In genomic region chr15:12096447-12096846, GRCm38 (mm10) we compare ENCODE assay signal across 10 mouse cellular contexts. TPM values are rescaled to one million over a fixed set of nuclear protein-coding genes. Genes with fewer than 3 reads are reported as not detected.
DNase-seq lines count a peak whose midpoint lies in the region.
"Had no signal": no experiment of that assay in that cellular context is flagged by ENCODE, and none has a peak within 500 bp of the region (broad histone marks: within the 10 kb centered on the region; RNA-seq: fewer than 3 reads in every experiment).

No protein-coding gene starts in this region.

- H3K36me3 ChIP-seq in heart, embryonic 10.5 days = no peaks in the 10 kb centered on the region
- H3K36me3 ChIP-seq: hindbrain, embryonic 10.5 days; limb, embryonic 15.5 days had no signal

- no peaks in the 10 kb centered on the region for H3K9me3 ChIP-seq in heart, embryonic 10.5 days
- H3K9me3 ChIP-seq: limb, embryonic 15.5 days had no signal

- 76% methylated on average over 4 of the region's 4 CpGs for WGBS in heart, embryonic 10.5 days

- H3K27ac ChIP-seq in heart, embryonic 10.5 days = no peak overlapping the region
- H3K27ac ChIP-seq: hindbrain, embryonic 10.5 days; limb, embryonic 15.5 days had no signal

- H3K4me1 ChIP-seq in heart, embryonic 10.5 days = no peaks in the 10 kb centered on the region

- no peak overlapping the region for H3K4me3 ChIP-seq in heart, embryonic 10.5 days
- H3K4me3 ChIP-seq: hindbrain, embryonic 10.5 days; limb, embryonic 15.5 days had no signal

- peak; percentile 78 for DNase-seq in heart, adult 11 months
- DNase-seq in heart, embryonic 10.5 days (ENCODE audit: low spot score) = no peak
- DNase-seq in frontal cortex, postnatal 10 days (ENCODE audit: low spot score in 2 of 2) = peak; percentile 56 to 60
- DNase-seq in layer of hippocampus, postnatal 14 days (ENCODE audit: low spot score in 2 of 2) = peak; percentile 61 to 86
- peak; percentile 86 to 91 for DNase-seq in right cerebral cortex, postnatal 10 days (ENCODE audit: low spot score in 2 of 2)
- DNase-seq in kidney, adult 9 months = no peak
- no peak for DNase-seq in adrenal gland, adult (ENCODE audit: inconsistent age in 2 of 2, low spot score in 1 of 2)
- DNase-seq: kidney, adult 8-10 months had no signal

- no peaks in the 10 kb centered on the region for H3K27me3 ChIP-seq in heart, embryonic 10.5 days (ENCODE audit: insufficient read depth, poor library complexity, severe bottlenecking)
- H3K27me3 ChIP-seq: limb, embryonic 15.5 days had no signal

RNA-seq across cellular contexts. Expression of gene Zfr, which starts 21.2 kb away (rescaled TPM):
- 120 and 122 TPM in 2 replicates for polyA plus RNA-seq in heart, embryonic 10.5 days (2016; fragmentation: Nextera tagmentation; extraction: Ambion mirVana)
- 100 to 1,000 TPM; 332 to 347 TPM for total RNA-seq in layer of hippocampus, postnatal 14 days (2021)

Comparison
In these comparisons a context has a peak if more than half of its experiments do, and no peak if none do; other contexts are left out.
1. DNase-seq: peak in heart, adult 11 months (single experiment), frontal cortex, postnatal 10 days (2 of 2), layer of hippocampus, postnatal 14 days (2 of 2) and right cerebral cortex, postnatal 10 days (2 of 2); none in heart, embryonic 10.5 days (single experiment), kidney, adult 9 months (single experiment) and adrenal gland, adult (0 of 2).